ENCODE assay signal across 8 mouse cellular contexts in the genomic region with DNA sequence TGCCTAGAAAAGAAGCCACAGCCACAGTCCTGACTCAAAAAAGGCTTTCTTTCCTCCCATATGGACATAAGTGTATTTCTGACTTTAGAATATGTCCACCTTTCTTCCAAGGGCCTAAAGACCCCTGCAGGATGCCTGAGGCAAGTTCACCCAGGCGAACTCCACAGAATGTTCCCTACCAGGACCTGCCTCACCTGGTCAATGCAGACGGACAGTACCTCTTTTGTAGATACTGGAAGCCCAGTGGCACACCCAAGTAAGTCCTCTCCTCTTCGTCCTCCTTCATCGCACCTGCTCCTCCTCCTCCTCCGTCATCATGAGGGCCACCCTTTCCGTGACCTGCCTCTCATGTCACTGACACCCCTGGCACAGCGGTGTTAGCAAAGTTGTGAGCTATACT. TPM values are rescaled to one million over a fixed set of nuclear protein-coding genes. Genes with fewer than 3 reads are reported as not detected.
DNase-seq lines count a peak whose midpoint lies in the region; ATAC-seq and TF ChIP-seq lines count a peak whose summit lies in the region.
"Had no signal": no experiment of that assay in that cellular context is flagged by ENCODE, and none has a peak within 500 bp of the region (broad histone marks: within the 10 kb centered on the region; RNA-seq: fewer than 3 reads in every experiment).

No protein-coding gene starts in this region.

- peaks cover 6% of the 10 kb centered on the region; the same call in 1 of the 2 replicates for H3K4me1 ChIP-seq in cortical plate, adult 2 months (ENCODE audit: control insufficient read depth, insufficient read depth, low read length)
- H3K4me1 ChIP-seq in kidney, embryonic 14.5 days (ENCODE audit: control insufficient read depth, insufficient read depth, low read length): 0 out of 2 replicates have a peak, but pooled peaks cover 9% of the 10 kb centered on the region
- peaks cover 2% of the 10 kb centered on the region; the same call in 1 of the 2 replicates for H3K4me1 ChIP-seq in midbrain, postnatal 0 days (ENCODE audit: insufficient read depth, low read length)

- 0 out of 2 replicates have a peak overlapping the region, but pooled peaks have one; percentile 28 for H3K9ac ChIP-seq in kidney, embryonic 14.5 days (ENCODE audit: low read depth, low read length)
- H3K9ac ChIP-seq in midbrain, postnatal 0 days (replicated peaks; ENCODE audit: low read length, poor library complexity, severe bottlenecking): no peak overlapping the region

- peak overlapping the region; percentile 99; the same call in 1 of the 2 replicates for H3K4me2 ChIP-seq in kidney, embryonic 14.5 days (replicated peaks; ENCODE audit: low read depth, low read length)
- peak overlapping the region; percentile 91 for H3K4me2 ChIP-seq in midbrain, postnatal 0 days (ENCODE audit: low read depth, low read length, poor library complexity, severe bottlenecking)

- peak; percentile 12; the same call in 1 of the 2 replicates for TF ChIP-seq CTCF in cortical plate, adult 2 months (IDR thresholded peaks at IDR 0.05; ENCODE audit: extremely low read depth, insufficient read depth, low read length)
- TF ChIP-seq CTCF in midbrain, postnatal 0 days (IDR thresholded peaks at IDR 0.05): peak; percentile 63

- ATAC-seq in kidney, embryonic 14.5 days (ENCODE audit: low FRiP score, low TSS enrichment): no peak
- ATAC-seq in midbrain, postnatal 0 days (ENCODE audit: low FRiP score): no peak

- H3K9me3 ChIP-seq in kidney, embryonic 14.5 days (ENCODE audit: control insufficient read depth, low read length): no peaks in the 10 kb centered on the region
- no peaks in the 10 kb centered on the region for H3K9me3 ChIP-seq in midbrain, postnatal 0 days (ENCODE audit: low read length)
- H3K9me3 ChIP-seq: neural tube, embryonic 12.5 days had no signal

- TF ChIP-seq POLR2A in cortical plate, adult 2 months (IDR thresholded peaks at IDR 0.05; ENCODE audit: extremely low read depth, insufficient read depth, low read length): no peak

- peak; percentile 10 to 15 for DNase-seq in lung, adult 18-20 months
- DNase-seq in lung, postnatal 14 days: no peak
- no peak for DNase-seq in midbrain, postnatal 0 days (ENCODE audit: low spot score)
- no peak for DNase-seq in layer of hippocampus, adult 9-10 months (ENCODE audit: low spot score)
- DNase-seq in frontal cortex, postnatal 10 days (ENCODE audit: low spot score in 2 of 2): no peak

- peak overlapping the region; percentile 99 for H3K4me3 ChIP-seq in cortical plate, adult 2 months (ENCODE audit: insufficient read depth, low read length)
- H3K4me3 ChIP-seq in kidney, embryonic 14.5 days (ENCODE audit: low read length): peak overlapping the region; percentile 10; the same call in 1 of the 2 replicates
- peak overlapping the region; percentile 61 for H3K4me3 ChIP-seq in midbrain, postnatal 0 days (ENCODE audit: low read depth, low read length)

- peak overlapping the region; percentile 31; the same call in 1 of the 2 replicates for H3K27ac ChIP-seq in cortical plate, adult 2 months (ENCODE audit: insufficient read depth, low read length)
- H3K27ac ChIP-seq in kidney, embryonic 14.5 days (ENCODE audit: low read depth, low read length): peak overlapping the region; percentile 84; the same call in 1 of the 2 replicates
- no peak overlapping the region for H3K27ac ChIP-seq in midbrain, postnatal 0 days (ENCODE audit: low read depth, low read length)
- H3K27ac ChIP-seq: neural tube, embryonic 12.5 days had no signal

- WGBS in kidney, embryonic 14.5 days: 46% methylated on average over 7 of the region's 7 CpGs
- WGBS in midbrain, postnatal 0 days: 58% methylated on average over 7 of the region's 7 CpGs

- H3K36me3 ChIP-seq in kidney, embryonic 14.5 days (ENCODE audit: control insufficient read depth, insufficient read depth, low read length): no peaks in the 10 kb centered on the region
- H3K36me3 ChIP-seq in midbrain, postnatal 0 days (ENCODE audit: insufficient read depth, low read length): no peaks in the 10 kb centered on the region
- H3K36me3 ChIP-seq: neural tube, embryonic 12.5 days had no signal

- H3K27me3 ChIP-seq in kidney, embryonic 14.5 days (ENCODE audit: control insufficient read depth, insufficient read depth, low read length): no peaks in the 10 kb centered on the region
- H3K27me3 ChIP-seq in midbrain, postnatal 0 days (ENCODE audit: insufficient read depth, low read length): no peaks in the 10 kb centered on the region

RNA-seq across cellular contexts. Expression of a gene that starts 1.4 kb away (rescaled TPM):
- 220 TPM in 2 replicates for polyA plus RNA-seq in cortical plate, adult 2 months (2012; rRNA removed)
- polyA plus RNA-seq in kidney, embryonic 14.5 days (2014; fragmentation: Nextera tagmentation; extraction: Ambion mirVana): 22.8 and 29.9 TPM in 2 replicates
- total RNA-seq in midbrain, postnatal 0 days (2014; rRNA removed): 48.7 and 50.6 TPM in 2 replicates
- polyA plus RNA-seq in midbrain, postnatal 0 days (2015; fragmentation: Nextera tagmentation; extraction: Ambion mirVana): 62.3 and 75.3 TPM in 2 replicates

Comparison
In these comparisons a context has a peak if more than half of its experiments do, and no peak if none do; other contexts are left out.
1. DNase-seq: peak in lung, adult 18-20 months (2 of 2); none in lung, postnatal 14 days (single experiment), midbrain, postnatal 0 days (single experiment), layer of hippocampus, adult 9-10 months (single experiment) and frontal cortex, postnatal 10 days (0 of 2).
2. H3K4me3 ChIP-seq: peak in every context shown above with its lines; median percentile 99 in cortical plate, adult 2 months; 61 in midbrain, postnatal 0 days; 10 in kidney, embryonic 14.5 days.